In the genomic region with DNA sequence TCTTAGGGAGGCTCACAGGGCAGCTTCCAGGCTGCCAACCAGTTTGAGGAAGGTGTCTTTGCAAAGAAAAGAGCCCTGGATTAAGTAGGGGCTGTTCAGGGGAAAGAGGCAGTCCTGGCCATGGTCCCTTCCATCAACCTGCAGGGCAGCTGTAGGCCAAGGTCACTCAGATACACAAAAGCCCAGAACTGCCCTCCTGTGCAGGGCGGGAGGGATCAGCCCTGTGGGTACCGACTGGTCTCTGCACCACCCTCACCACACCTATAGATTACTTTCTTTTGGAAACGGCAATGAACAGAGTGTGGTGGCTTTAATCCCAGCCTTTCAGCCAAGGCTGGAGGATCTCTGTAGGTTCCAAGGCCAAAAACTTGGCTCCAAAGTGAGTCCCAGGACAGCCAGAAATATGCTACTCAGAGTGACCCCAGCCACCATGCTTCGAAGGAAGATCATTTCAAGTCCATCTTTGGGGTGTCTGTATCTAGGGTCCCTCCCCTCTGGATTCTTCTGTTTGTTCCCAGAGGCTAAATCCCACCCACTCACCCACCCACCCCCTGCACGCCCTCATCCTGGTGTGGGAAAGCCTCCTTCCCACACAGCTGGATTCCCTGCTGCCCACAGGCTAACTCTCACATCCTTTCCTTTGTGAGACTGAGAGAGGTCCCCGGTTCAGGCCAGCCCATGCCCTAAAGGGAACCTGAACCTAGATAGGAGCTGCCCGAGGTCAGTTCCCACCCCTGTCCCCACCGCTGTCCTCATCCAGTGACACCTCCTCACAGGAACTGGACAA, we compare ENCODE assay signal across 7 mouse cellular contexts. TPM values are rescaled to one million over a fixed set of nuclear protein-coding genes. Genes with fewer than 3 reads are reported as not detected.
DNase-seq lines count a peak whose midpoint lies in the region; ATAC-seq lines count a peak whose summit lies in the region.

No protein-coding gene starts in this region.

- peaks cover 63% of the 10 kb centered on the region for H3K4me1 ChIP-seq in embryonic facial prominence, embryonic 15.5 days
- H3K4me1 ChIP-seq in intestine, embryonic 14.5 days (replicated peaks; ENCODE audit: control insufficient read depth, insufficient read depth, low read length) = peaks cover 43% of the 10 kb centered on the region
- peaks cover 47% of the 10 kb centered on the region for H3K4me1 ChIP-seq in midbrain, embryonic 13.5 days (replicated peaks)

- H3K9ac ChIP-seq in embryonic facial prominence, embryonic 15.5 days = peak overlapping the region; percentile 81; the same call in 1 of the 2 replicates
- peak overlapping the region; percentile 96 for H3K9ac ChIP-seq in intestine, embryonic 14.5 days (ENCODE audit: low read length)
- peak overlapping the region; percentile 92 for H3K9ac ChIP-seq in midbrain, embryonic 13.5 days (replicated peaks)

- H3K9me3 ChIP-seq in embryonic facial prominence, embryonic 15.5 days (replicated peaks) = no peaks in the 10 kb centered on the region
- H3K9me3 ChIP-seq in intestine, embryonic 14.5 days (ENCODE audit: control insufficient read depth, low read length) = no peaks in the 10 kb centered on the region
- no peaks in the 10 kb centered on the region for H3K9me3 ChIP-seq in midbrain, embryonic 13.5 days

- peak; percentile 22 for DNase-seq in ovary, postnatal 14 days (ENCODE audit: low spot score)
- no peak for DNase-seq in ovary, postnatal 36 days (ENCODE audit: low spot score)
- peak; percentile 61 for DNase-seq in intestine, embryonic 14.5 days (ENCODE audit: low spot score)
- DNase-seq in left cerebral cortex, adult 8-10 months (ENCODE audit: low spot score in 2 of 2) = no peak
- DNase-seq in Muller cell, postnatal 12 days (ENCODE audit: inconsistent ontology term) = no peak

- H3K4me3 ChIP-seq in embryonic facial prominence, embryonic 15.5 days (replicated peaks) = peak overlapping the region; percentile 52
- H3K4me3 ChIP-seq in intestine, embryonic 14.5 days (ENCODE audit: low read depth, low read length) = peak overlapping the region; percentile 40; the same call in 1 of the 2 replicates
- H3K4me3 ChIP-seq in midbrain, embryonic 13.5 days (replicated peaks) = peak overlapping the region; percentile 50

- H3K4me2 ChIP-seq in embryonic facial prominence, embryonic 15.5 days (replicated peaks) = peak overlapping the region; percentile 88
- H3K4me2 ChIP-seq in intestine, embryonic 14.5 days (ENCODE audit: low read length) = peak overlapping the region; percentile 91
- H3K4me2 ChIP-seq in midbrain, embryonic 13.5 days (replicated peaks) = peak overlapping the region; percentile 84

- no peak for ATAC-seq in embryonic facial prominence, embryonic 15.5 days (ENCODE audit: insufficient number of reproducible peaks, low FRiP score, low TSS enrichment, low read depth)
- ATAC-seq in intestine, embryonic 14.5 days (replicated peaks; ENCODE audit: low FRiP score, low TSS enrichment, low read depth) = no peak
- no peak for ATAC-seq in midbrain, embryonic 13.5 days

- H3K27me3 ChIP-seq in embryonic facial prominence, embryonic 15.5 days = no peaks in the 10 kb centered on the region
- H3K27me3 ChIP-seq in intestine, embryonic 14.5 days (replicated peaks; ENCODE audit: control insufficient read depth, insufficient read depth, low read length) = no peaks in the 10 kb centered on the region
- H3K27me3 ChIP-seq in midbrain, embryonic 13.5 days = no peaks in the 10 kb centered on the region

- H3K27ac ChIP-seq in embryonic facial prominence, embryonic 15.5 days (replicated peaks) = peak overlapping the region; percentile 100
- peak overlapping the region; percentile 100 for H3K27ac ChIP-seq in intestine, embryonic 14.5 days (ENCODE audit: low read depth)
- peak overlapping the region; percentile 99 for H3K27ac ChIP-seq in midbrain, embryonic 13.5 days

- H3K36me3 ChIP-seq in embryonic facial prominence, embryonic 15.5 days = no peaks in the 10 kb centered on the region
- H3K36me3 ChIP-seq in intestine, embryonic 14.5 days (ENCODE audit: control insufficient read depth, insufficient read depth, low read length) = no peaks in the 10 kb centered on the region
- H3K36me3 ChIP-seq in midbrain, embryonic 13.5 days = no peaks in the 10 kb centered on the region

- WGBS in embryonic facial prominence, embryonic 15.5 days = 38% methylated on average over 8 of the region's 8 CpGs
- WGBS in intestine, embryonic 14.5 days = 53% methylated on average over 8 of the region's 8 CpGs
- 56% methylated on average over 8 of the region's 8 CpGs for WGBS in midbrain, embryonic 13.5 days

RNA-seq across cellular contexts. Expression of a gene that starts 17.4 kb away (rescaled TPM):
- not detected in 2 replicates for polyA plus RNA-seq in embryonic facial prominence, embryonic 15.5 days (2015; fragmentation: Nextera tagmentation; extraction: Ambion mirVana)
- not detected in 2 replicates for polyA plus RNA-seq in intestine, embryonic 14.5 days (2014; fragmentation: Nextera tagmentation; extraction: Ambion mirVana)
- not detected in 2 replicates for polyA plus RNA-seq in midbrain, embryonic 13.5 days (2015; fragmentation: Nextera tagmentation; extraction: Ambion mirVana)
- total RNA-seq in left cerebral cortex, adult 8-10 months (2022) = not detected

RNA-seq across cellular contexts. Expression of a gene that starts 17.6 kb away (rescaled TPM):
- polyA plus RNA-seq in embryonic facial prominence, embryonic 15.5 days (2015; fragmentation: Nextera tagmentation; extraction: Ambion mirVana) = not detected in 2 replicates
- not detected in 2 replicates for polyA plus RNA-seq in intestine, embryonic 14.5 days (2014; fragmentation: Nextera tagmentation; extraction: Ambion mirVana)
- polyA plus RNA-seq in midbrain, embryonic 13.5 days (2015; fragmentation: Nextera tagmentation; extraction: Ambion mirVana) = 0.22 TPM in 1 of 2 replicates, not detected in the other
- total RNA-seq in left cerebral cortex, adult 8-10 months (2022) = under 1 TPM in 2 of 4 experiments, not detected in 2; 0.37 to 0.59 TPM

Comparison
In these comparisons a context has a peak if more than half of its experiments do, and no peak if none do; other contexts are left out.
1. DNase-seq: peak in ovary, postnatal 14 days (single experiment) and intestine, embryonic 14.5 days (single experiment); none in ovary, postnatal 36 days (single experiment), left cerebral cortex, adult 8-10 months (0 of 2) and Muller cell, postnatal 12 days (single experiment).
2. Peak in every context shown above with its lines, with median percentiles within 50 percentile points of each other: H3K27ac ChIP-seq, H3K4me2 ChIP-seq, H3K4me3 ChIP-seq and H3K9ac ChIP-seq.